Mouse (Mus musculus): Measurements from ENCODE around the gene Apbb2.

- TF ChIP-seq CTCF (IDR thresholded peaks at IDR 0.05; ENCODE audit: borderline replicate concordance, insufficient read depth, low read depth, low read length) (no peak), POLR2A (IDR thresholded peaks at IDR 0.05; ENCODE audit: borderline replicate concordance, insufficient read depth, low read length) (no peak)
These were observed 258.7 kb downstream of the Apbb2 start for GRCm38 (mm10) chr5:66359742-66360423.
